Mouse (Mus musculus) kidney, adult 2 months (tissue): ENCODE results near the gene Catsper2.

ENCODE experiments used
- CTCF ChIP-seq: fragments of 200-500 bp; conservative IDR thresholded peaks from 2 replicates; pipeline ENCODE4 v1.5.1; 2011; ENCODE audit warnings: low read depth, mild to moderate bottlenecking, control low read depth, low read length, moderate library complexity, mixed read lengths; ENCODE audit not compliant: insufficient read depth, insufficient read length
- POLR2A ChIP-seq: fragments of 200-500 bp; IDR thresholded peaks from one replicate; pipeline ENCODE4 v1.6.1; 2011; ENCODE audit warnings: low read depth, low read length, control low read depth

DNA sequence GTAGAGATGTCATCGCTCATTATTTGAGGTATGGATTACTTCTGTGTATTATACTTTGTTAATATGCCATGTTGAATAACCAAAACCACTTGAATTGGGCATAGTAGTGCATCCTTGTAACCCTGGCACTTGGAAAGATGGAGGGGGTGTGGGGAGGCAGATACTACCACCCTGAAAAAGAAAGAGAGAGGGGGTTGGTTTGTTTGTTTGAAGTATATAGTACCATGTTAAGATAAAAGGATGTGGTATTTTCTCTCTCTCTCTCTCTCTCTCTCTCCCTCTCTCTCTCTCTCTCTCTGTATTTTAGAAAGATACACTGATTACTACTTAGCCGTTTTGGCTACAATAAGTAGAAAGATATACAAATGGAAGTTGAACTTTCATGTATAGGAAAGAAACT, 12.3 kb upstream of the Catsper2 start:
- TF ChIP-seq POLR2A (no peak), CTCF (no peak)
